Mouse (Mus musculus): ENCODE data around the gene Nckap5l. TPM values are rescaled to one million over a fixed set of nuclear protein-coding genes. Genes with fewer than 3 reads are reported as not detected.

The Nckap5l gene
- polyA plus RNA-seq, 1 experiment: 0.12 TPM

- no peaks in the 10 kb centered on the region for H3K27me3 ChIP-seq (ENCODE audit: control insufficient read depth)
- H3K36me3 ChIP-seq (ENCODE audit: control insufficient read depth): no peaks in the 10 kb centered on the region
- no peaks in the 10 kb centered on the region for H3K9me3 ChIP-seq (ENCODE audit: control insufficient read depth, low read length)
- H3K4me3 ChIP-seq (replicated peaks): no peak overlapping the region
- TF ChIP-seq GATA1 (IDR thresholded peaks at IDR 0.05; ENCODE audit: low read length) (no peak), TAL1 (IDR thresholded peaks at IDR 0.05; ENCODE audit: low read length) (no peak)
- H3K4me1 ChIP-seq (ENCODE audit: control insufficient read depth): no peaks in the 10 kb centered on the region
Observed at GRCm38 (mm10) chr15:99440112-99440815, 17.3 kb downstream of the Nckap5l start.

- H3K27me3 ChIP-seq (ENCODE audit: control insufficient read depth): no peaks in the 10 kb centered on the region
- no peaks in the 10 kb centered on the region for H3K4me1 ChIP-seq (ENCODE audit: control insufficient read depth)
- H3K9me3 ChIP-seq (ENCODE audit: control insufficient read depth, low read length): no peaks in the 10 kb centered on the region
- no peak overlapping the region for H3K4me3 ChIP-seq (replicated peaks)
- no peaks in the 10 kb centered on the region for H3K36me3 ChIP-seq (ENCODE audit: control insufficient read depth)
- TF ChIP-seq TAL1 (IDR thresholded peaks at IDR 0.05; ENCODE audit: low read length): no peak
- no peak for TF ChIP-seq GATA1 (IDR thresholded peaks at IDR 0.05; ENCODE audit: low read length)
Observed at GRCm38 (mm10) chr15:99438966-99439698, 18.4 kb downstream of the Nckap5l start.

- TF ChIP-seq TAL1 (IDR thresholded peaks at IDR 0.05; ENCODE audit: low read length) (no peak), GATA1 (IDR thresholded peaks at IDR 0.05; ENCODE audit: low read length) (no peak)
- Histone ChIP-seq H3K36me3 (ENCODE audit: control insufficient read depth) (no peaks in the 10 kb centered on the region; the same call in 1 of the 2 replicates), H3K4me3 (replicated peaks) (no peak overlapping the region), H3K9me3 (ENCODE audit: control insufficient read depth, low read length) (no peaks in the 10 kb centered on the region), H3K4me1 (ENCODE audit: control insufficient read depth) (peaks cover 5% of the 10 kb centered on the region), H3K27me3 (ENCODE audit: control insufficient read depth) (no peaks in the 10 kb centered on the region)
Observed at GRCm38 (mm10) chr15:99433913-99434312, 23.6 kb downstream of the Nckap5l start.

- H3K4me3 ChIP-seq (replicated peaks): no peak overlapping the region
- H3K27me3 ChIP-seq (ENCODE audit: control insufficient read depth): no peaks in the 10 kb centered on the region
- TF ChIP-seq TAL1 (IDR thresholded peaks at IDR 0.05; ENCODE audit: low read length): no peak
- TF ChIP-seq GATA1 (IDR thresholded peaks at IDR 0.05; ENCODE audit: low read length): no peak
- no peaks in the 10 kb centered on the region for H3K9me3 ChIP-seq (ENCODE audit: control insufficient read depth, low read length)
- no peaks in the 10 kb centered on the region; the same call in 1 of the 2 replicates for H3K36me3 ChIP-seq (ENCODE audit: control insufficient read depth)
- peaks cover 5% of the 10 kb centered on the region for H3K4me1 ChIP-seq (ENCODE audit: control insufficient read depth)
Observed at GRCm38 (mm10) chr15:99433081-99433718, 24.3 kb downstream of the Nckap5l start.

- no peak for TF ChIP-seq GATA1 (IDR thresholded peaks at IDR 0.05; ENCODE audit: low read length)
- TF ChIP-seq TAL1 (IDR thresholded peaks at IDR 0.05; ENCODE audit: low read length): no peak
- Histone ChIP-seq H3K9me3 (ENCODE audit: control insufficient read depth, low read length) (no peaks in the 10 kb centered on the region), H3K4me1 (ENCODE audit: control insufficient read depth) (peaks cover 5% of the 10 kb centered on the region), H3K36me3 (ENCODE audit: control insufficient read depth) (no peaks in the 10 kb centered on the region; the same call in 1 of the 2 replicates), H3K4me3 (replicated peaks) (no peak overlapping the region), H3K27me3 (ENCODE audit: control insufficient read depth) (no peaks in the 10 kb centered on the region)
Observed at GRCm38 (mm10) chr15:99431967-99432366, 25.6 kb downstream of the Nckap5l start.

GRCm38 (mm10) chr15:99431504-99431903, 26.0 kb downstream of the Nckap5l start:
- Histone ChIP-seq H3K27me3 (ENCODE audit: control insufficient read depth) (no peaks in the 10 kb centered on the region), H3K4me3 (replicated peaks) (no peak overlapping the region), H3K4me1 (ENCODE audit: control insufficient read depth) (peaks cover 5% of the 10 kb centered on the region), H3K36me3 (ENCODE audit: control insufficient read depth) (no peaks in the 10 kb centered on the region; the same call in 1 of the 2 replicates), H3K9me3 (ENCODE audit: control insufficient read depth, low read length) (no peaks in the 10 kb centered on the region)
- no peak for TF ChIP-seq TAL1 (IDR thresholded peaks at IDR 0.05; ENCODE audit: low read length)

- Histone ChIP-seq H3K4me3 (replicated peaks) (no peak overlapping the region), H3K4me1 (ENCODE audit: control insufficient read depth) (peaks cover 5% of the 10 kb centered on the region), H3K9me3 (ENCODE audit: control insufficient read depth, low read length) (no peaks in the 10 kb centered on the region), H3K27me3 (ENCODE audit: control insufficient read depth) (no peaks in the 10 kb centered on the region), H3K36me3 (ENCODE audit: control insufficient read depth) (no peaks in the 10 kb centered on the region; the same call in 1 of the 2 replicates)
- TF ChIP-seq TAL1 (IDR thresholded peaks at IDR 0.05; ENCODE audit: low read length) (no peak), GATA1 (IDR thresholded peaks at IDR 0.05; ENCODE audit: low read length) (no peak)
Observed at GRCm38 (mm10) chr15:99431063-99431462, 26.5 kb downstream of the Nckap5l start.

- no peaks in the 10 kb centered on the region for H3K9me3 ChIP-seq (ENCODE audit: control insufficient read depth, low read length)
- no peaks in the 10 kb centered on the region for H3K27me3 ChIP-seq (ENCODE audit: control insufficient read depth)
- H3K4me1 ChIP-seq (ENCODE audit: control insufficient read depth): peaks cover 5% of the 10 kb centered on the region
- TF ChIP-seq GATA1 (IDR thresholded peaks at IDR 0.05; ENCODE audit: low read length) (no peak), TAL1 (IDR thresholded peaks at IDR 0.05; ENCODE audit: low read length) (no peak)
- no peak overlapping the region for H3K4me3 ChIP-seq (replicated peaks)
- no peaks in the 10 kb centered on the region; the same call in 1 of the 2 replicates for H3K36me3 ChIP-seq (ENCODE audit: control insufficient read depth)
Observed at GRCm38 (mm10) chr15:99430394-99430793, 27.2 kb downstream of the Nckap5l start.

GRCm38 (mm10) chr15:99423884-99424283, 33.7 kb downstream of the Nckap5l start:
- no peak overlapping the region for H3K4me3 ChIP-seq (replicated peaks)
- no peak for TF ChIP-seq TAL1 (IDR thresholded peaks at IDR 0.05; ENCODE audit: low read length)
- no peaks in the 10 kb centered on the region; the same call in 1 of the 2 replicates for H3K36me3 ChIP-seq (ENCODE audit: control insufficient read depth)
- no peaks in the 10 kb centered on the region; the same call in 1 of the 2 replicates for H3K27me3 ChIP-seq (ENCODE audit: control insufficient read depth)
- peaks cover 9% of the 10 kb centered on the region for H3K4me1 ChIP-seq (ENCODE audit: control insufficient read depth)
- no peaks in the 10 kb centered on the region for H3K9me3 ChIP-seq (ENCODE audit: control insufficient read depth, low read length)

Data from erythroblast, embryonic 14.5 days (primary cell).